Mouse (Mus musculus) testis, adult 2 months (tissue): ENCODE measurements at regions not wholly inside any gene's neighbourhood (a gene's known extent, or its start where the extent isn't known, plus 50 kb on each side); places are given as distances from the start of the nearest gene placed in this dataset.

Source experiments
- H3K27ac ChIP-seq: fragments of 200-500 bp; 2 replicates; pipeline ENCODE4 v1.5.1; 2012; ENCODE audit warnings: low read depth, low read length; ENCODE audit not compliant: control insufficient read depth, insufficient read depth
- H3K27me3 ChIP-seq: fragments of 200-500 bp; 2 replicates; pipeline ENCODE4 v1.6.1; 2012; ENCODE audit warnings: mild to moderate bottlenecking, low read length, moderate library complexity; ENCODE audit not compliant: control insufficient read depth, insufficient read depth
- H3K36me3 ChIP-seq: fragments of 200-500 bp; 2 replicates; pipeline ENCODE4 v1.6.1; 2012; ENCODE audit warnings: mild to moderate bottlenecking, low read length; ENCODE audit not compliant: control insufficient read depth, insufficient read depth
- H3K4me1 ChIP-seq: fragments of 200-500 bp; 2 replicates; pipeline ENCODE4 v1.6.1; 2012; ENCODE audit warnings: low read length; ENCODE audit not compliant: control insufficient read depth, insufficient read depth
- H3K4me3 ChIP-seq: fragments of 200-500 bp; 2 replicates; pipeline ENCODE4 v1.5.1; 2012; ENCODE audit warnings: low read depth, mild to moderate bottlenecking, low read length, moderate library complexity, mixed read lengths; ENCODE audit not compliant: control insufficient read depth
- CTCF ChIP-seq: fragments of 200-500 bp; IDR thresholded peaks from 2 replicates; pipeline ENCODE4 v1.5.1; 2012; ENCODE audit warnings: low read depth, mild to moderate bottlenecking, inconsistent platforms, low read length, moderate library complexity; ENCODE audit not compliant: control insufficient read depth, insufficient read depth, insufficient replicate concordance
- POLR2A ChIP-seq: fragments of 200-500 bp; IDR thresholded peaks from 2 replicates; pipeline ENCODE4 v1.6.1; 2012; ENCODE audit warnings: low read depth, mild to moderate bottlenecking, inconsistent platforms, low read length, moderate library complexity; ENCODE audit not compliant: control insufficient read depth

GRCm38 (mm10) chr13:101884752-101885151 is 116.7 kb upstream of the Pik3r1 start:
- no peaks in the 10 kb centered on the region for H3K27me3 ChIP-seq
- TF ChIP-seq CTCF: no peak
- TF ChIP-seq POLR2A: no peak
- no peak overlapping the region for H3K4me3 ChIP-seq
- no peak overlapping the region for H3K27ac ChIP-seq
- H3K4me1 ChIP-seq: no peaks in the 10 kb centered on the region
- no peaks in the 10 kb centered on the region for H3K36me3 ChIP-seq

GRCm38 (mm10) chr13:101891473-101891872 is 123.5 kb upstream of the Pik3r1 start:
- no peak overlapping the region for H3K4me3 ChIP-seq
- H3K4me1 ChIP-seq: no peaks in the 10 kb centered on the region
- no peak for TF ChIP-seq POLR2A
- TF ChIP-seq CTCF: no peak
- H3K27me3 ChIP-seq: no peaks in the 10 kb centered on the region
- H3K27ac ChIP-seq: no peak overlapping the region
- H3K36me3 ChIP-seq: no peaks in the 10 kb centered on the region

GRCm38 (mm10) chr13:101893035-101893600 is 125.1 kb upstream of the Pik3r1 start:
- Histone ChIP-seq H3K4me3 (no peak overlapping the region), H3K4me1 (no peaks in the 10 kb centered on the region), H3K36me3 (no peaks in the 10 kb centered on the region), H3K27me3 (no peaks in the 10 kb centered on the region), H3K27ac (no peak overlapping the region)
- TF ChIP-seq CTCF (no peak), POLR2A (no peak)

GRCm38 (mm10) chr13:101895161-101895560 is 127.1 kb upstream of the Pik3r1 start:
- Histone ChIP-seq H3K36me3 (no peaks in the 10 kb centered on the region), H3K4me3 (no peak overlapping the region), H3K27ac (no peak overlapping the region), H3K4me1 (no peaks in the 10 kb centered on the region), H3K27me3 (no peaks in the 10 kb centered on the region)
- TF ChIP-seq POLR2A (no peak), CTCF (no peak)

GRCm38 (mm10) chr13:101895686-101896085 is 127.7 kb upstream of the Pik3r1 start:
- Histone ChIP-seq H3K27ac (no peak overlapping the region), H3K27me3 (no peaks in the 10 kb centered on the region), H3K36me3 (no peaks in the 10 kb centered on the region), H3K4me1 (no peaks in the 10 kb centered on the region), H3K4me3 (no peak overlapping the region)
- no peak for TF ChIP-seq POLR2A
- no peak for TF ChIP-seq CTCF

GRCm38 (mm10) chr13:101896946-101897345 is 128.9 kb upstream of the Pik3r1 start:
- H3K36me3 ChIP-seq: no peaks in the 10 kb centered on the region
- H3K4me1 ChIP-seq: no peaks in the 10 kb centered on the region
- H3K27me3 ChIP-seq: no peaks in the 10 kb centered on the region
- H3K4me3 ChIP-seq: no peak overlapping the region
- TF ChIP-seq POLR2A: no peak
- no peak overlapping the region for H3K27ac ChIP-seq

GRCm38 (mm10) chr13:101902213-101902612 is 134.2 kb upstream of the Pik3r1 start:
- no peaks in the 10 kb centered on the region for H3K27me3 ChIP-seq
- no peaks in the 10 kb centered on the region for H3K4me1 ChIP-seq
- no peak for TF ChIP-seq POLR2A
- TF ChIP-seq CTCF: no peak
- H3K4me3 ChIP-seq: no peak overlapping the region
- no peaks in the 10 kb centered on the region for H3K36me3 ChIP-seq
- H3K27ac ChIP-seq: no peak overlapping the region
